Mouse (Mus musculus) heart, postnatal 0 days (tissue): Measurements from ENCODE around the gene Olfr374. TPM values are rescaled to one million over a fixed set of nuclear protein-coding genes. Genes with fewer than 3 reads are reported as not detected.
A peak's percentile ranks its signal among the peaks of the same experiment; 100 is the strongest.
"Not testable (repeated sequence)": the region's sequence is repeated elsewhere in the genome, so short reads cannot be mapped to it uniquely, and the experiment has no call there.

ENCODE experiments used
- ATAC-seq: fragments of 200-750 bp; cut with Nextera tagmentation; 2 replicates; pipeline ENCODE4 v1.8.0; 2017; ENCODE audit warnings: low read depth, moderate number of reproducible peaks, moderate library complexity; ENCODE audit not compliant: insufficient read depth
- DNase-seq: peaks from one replicate; pipeline ENCODE4 v3.0.0-alpha.2; 2016; ENCODE audit warnings: low spot score
- H3K27ac ChIP-seq: fragments of 300-500 bp; sonication (generic); 2 replicates; pipeline ENCODE4 v1.5.1; 2014; ENCODE audit warnings: low read depth, mild to moderate bottlenecking
- H3K27me3 ChIP-seq: fragments of 300-500 bp; sonication (generic); 2 replicates; pipeline ENCODE4 v1.6.1; 2014; ENCODE audit warnings: low read length, mixed read lengths; ENCODE audit not compliant: control insufficient read depth, insufficient read depth
- H3K36me3 ChIP-seq: fragments of 300-500 bp; sonication (generic); replicated peaks from 2 replicates; pipeline ENCODE4 v1.6.1; 2014; ENCODE audit warnings: low read length, mixed read lengths; ENCODE audit not compliant: control insufficient read depth, insufficient read depth
- H3K4me1 ChIP-seq: fragments of 300-500 bp; sonication (generic); 2 replicates; pipeline ENCODE4 v1.6.1; 2014; ENCODE audit warnings: antibody characterized with exemption; ENCODE audit not compliant: control insufficient read depth, insufficient read depth
- H3K4me2 ChIP-seq: fragments of 300-500 bp; sonication (generic); 2 replicates; pipeline ENCODE4 v1.6.1; 2014; ENCODE audit warnings: low read depth, mild to moderate bottlenecking, low read length, moderate library complexity
- H3K4me3 ChIP-seq: fragments of 300-500 bp; sonication (generic); 2 replicates; pipeline ENCODE4 v1.5.1; 2014; ENCODE audit warnings: low read depth, low read length
- H3K9ac ChIP-seq: fragments of 300-500 bp; sonication (generic); replicated peaks from 2 replicates; pipeline ENCODE4 v1.6.1; 2014; ENCODE audit warnings: low read depth, low read length, mixed read lengths
- H3K9me3 ChIP-seq: fragments of 300-500 bp; sonication (generic); replicated peaks from 2 replicates; pipeline ENCODE4 v1.6.1; 2016; ENCODE audit warnings: low read length; ENCODE audit not compliant: control insufficient read depth
- CTCF ChIP-seq: IDR thresholded peaks from 2 replicates; pipeline ENCODE4 v1.5.1; 2016; ENCODE audit warnings: antibody characterized with exemption, control low read depth, low read depth
- EP300 ChIP-seq: IDR thresholded peaks from 2 replicates; pipeline ENCODE4 v1.6.1; 2016; ENCODE audit warnings: antibody characterized with exemption, low read depth
- WGBS: fragments of 180-500 bp; shearing (Covaris S2); extraction: QIAGEN DNeasy Blood & Tissue Kit; methylation state at CpG from one replicate; pipeline ENCODE4 v1.1.7; 2014; 5-methylcytosine and 5-hydroxymethylcytosine counted together
- polyA plus RNA-seq: library from polyadenylated mRNA; unstranded; fragments of >200 nt; fragmentation: Nextera tagmentation; extraction: Ambion mirVana; gene quantifications from 2 replicates; pipeline ENCODE4 v1.2.1, GENCODE M21; 2015
- total RNA-seq: library from RNA; depleted of rRNA; stranded (reverse); fragments of >200 nt; gene quantifications from 2 replicates; pipeline ENCODE4 v1.2.3, GENCODE M21; 2014; ENCODE audit warnings: low replicate concordance

Olfr374 gene
- total and polyA plus RNA-seq, 2 experiments from 2014 or later: not detected

DNA sequence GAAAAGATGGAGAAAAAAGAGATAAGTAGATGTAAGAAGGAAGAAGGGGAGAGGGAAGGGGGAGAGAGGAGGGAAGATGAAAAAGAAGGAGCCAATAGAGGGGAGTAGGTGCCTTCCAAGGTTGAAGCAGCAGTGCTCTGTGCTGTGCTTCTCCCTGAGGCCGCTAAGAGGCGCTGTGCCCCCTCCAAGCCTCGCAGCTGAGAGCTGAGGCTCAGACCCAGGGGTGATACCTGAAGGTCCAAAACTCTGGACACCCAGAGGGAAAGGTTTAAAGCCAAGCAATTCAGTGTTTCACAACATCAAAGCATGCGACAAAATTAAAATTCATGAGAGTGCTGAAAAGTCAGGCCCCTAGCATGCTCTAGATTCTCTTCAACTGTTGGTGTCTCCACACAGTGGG, 1.7 kb upstream of the Olfr374 start:
- no peak overlapping the region for H3K27ac ChIP-seq
- no peaks in the 10 kb centered on the region for H3K36me3 ChIP-seq
- DNase-seq (no peak), ATAC-seq (no peak)
- TF ChIP-seq CTCF (peak; percentile 27), EP300 (no peak)
- peaks cover 6% of the 10 kb centered on the region for H3K9me3 ChIP-seq
- no peaks in the 10 kb centered on the region for H3K27me3 ChIP-seq
- H3K4me3 ChIP-seq: no peak overlapping the region
- WGBS: 20% methylated on average over 4 of the region's 4 CpGs
- H3K4me1 ChIP-seq: no peaks in the 10 kb centered on the region
- H3K4me2 ChIP-seq: no peak overlapping the region
- H3K9ac ChIP-seq: no peak overlapping the region

- H3K4me1 ChIP-seq: no peaks in the 10 kb centered on the region
- H3K9me3 ChIP-seq: no peaks in the 10 kb centered on the region
- no peak overlapping the region for H3K27ac ChIP-seq
- TF ChIP-seq EP300 (no peak), CTCF (no peak)
- H3K4me3 ChIP-seq: no peak overlapping the region
- WGBS: 72% methylated on average over 6 of the region's 6 CpGs
- H3K36me3 ChIP-seq: no peaks in the 10 kb centered on the region
- ATAC-seq (no peak), DNase-seq (no peak)
- no peaks in the 10 kb centered on the region for H3K27me3 ChIP-seq
- no peak overlapping the region for H3K9ac ChIP-seq
- H3K4me2 ChIP-seq: no peak overlapping the region
These were observed 4.0 kb downstream of the Olfr374 start for GRCm38 (mm10) chr8:72110876-72111275.

DNA sequence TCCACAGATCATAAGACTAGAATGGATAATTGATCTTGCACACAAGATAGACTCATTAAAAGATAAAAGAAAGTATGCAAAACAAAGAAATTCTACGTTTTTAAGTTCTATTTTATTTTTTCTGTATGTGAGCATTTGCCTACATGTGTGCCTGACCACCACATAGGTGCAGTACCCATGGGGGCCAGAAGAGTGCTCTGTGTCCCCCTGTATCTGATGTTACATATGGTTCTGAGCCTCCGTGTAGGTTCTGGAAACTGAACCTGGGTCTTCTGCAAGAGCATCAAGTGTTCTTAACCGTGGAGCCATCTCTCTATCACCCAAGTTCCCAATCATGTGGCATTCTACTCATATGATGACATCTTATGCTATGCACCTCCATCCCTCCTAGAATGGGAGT, 5.6 kb downstream of the Olfr374 start:
- no peaks in the 10 kb centered on the region for H3K27me3 ChIP-seq
- no peak overlapping the region for H3K4me3 ChIP-seq
- no peak for ATAC-seq
- no peak for TF ChIP-seq CTCF
- TF ChIP-seq EP300: no peak
- no peak for DNase-seq
- WGBS: 50% methylated on average over 3 of the region's 3 CpGs
- no peaks in the 10 kb centered on the region for H3K36me3 ChIP-seq
- no peak overlapping the region for H3K9ac ChIP-seq
- H3K4me1 ChIP-seq: no peaks in the 10 kb centered on the region
- H3K9me3 ChIP-seq: no peaks in the 10 kb centered on the region
- H3K4me2 ChIP-seq: no peak overlapping the region
- H3K27ac ChIP-seq: no peak overlapping the region

DNA sequence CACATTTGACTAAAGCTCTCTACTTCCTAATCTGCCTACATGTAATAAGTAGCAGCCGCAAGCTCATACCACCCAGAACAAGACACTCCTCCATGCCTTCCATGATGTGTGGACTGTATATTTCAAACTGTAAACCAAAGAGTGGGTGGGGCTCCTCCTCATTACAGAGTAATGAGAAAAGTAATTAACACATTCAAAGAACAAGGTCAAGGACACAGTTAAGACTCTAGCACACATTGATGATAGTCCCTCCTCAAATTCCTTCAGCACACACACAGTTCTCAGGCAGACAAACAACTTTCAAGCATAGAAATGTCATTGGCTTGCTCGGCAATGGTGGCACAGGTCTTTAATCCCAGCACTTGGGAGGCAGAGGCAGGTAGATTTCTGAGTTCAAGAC, 8.4 kb downstream of the Olfr374 start:
- H3K9ac ChIP-seq: no peak overlapping the region
- no peak for DNase-seq
- no peak overlapping the region for H3K4me2 ChIP-seq
- 86% methylated on average over 2 of the region's 2 CpGs for WGBS
- H3K27me3 ChIP-seq: no peaks in the 10 kb centered on the region
- no peaks in the 10 kb centered on the region for H3K4me1 ChIP-seq
- no peak overlapping the region for H3K4me3 ChIP-seq
- no peak for TF ChIP-seq CTCF
- no peak for TF ChIP-seq EP300
- ATAC-seq: no peak
- no peak overlapping the region for H3K27ac ChIP-seq
- no peaks in the 10 kb centered on the region for H3K36me3 ChIP-seq
- H3K9me3 ChIP-seq: no peaks in the 10 kb centered on the region

- Histone ChIP-seq H3K4me2 (no peak overlapping the region), H3K36me3 (no peaks in the 10 kb centered on the region), H3K4me3 (no peak overlapping the region), H3K27me3 (no peaks in the 10 kb centered on the region), H3K4me1 (no peaks in the 10 kb centered on the region), H3K9ac (no peak overlapping the region), H3K9me3 (no peaks in the 10 kb centered on the region), H3K27ac (no peak overlapping the region)
- 31% methylated on average over 4 of the region's 4 CpGs for WGBS
- TF ChIP-seq EP300 (no peak), CTCF (no peak)
- ATAC-seq: no peak
- DNase-seq: no peak
These were observed 11.8 kb downstream of the Olfr374 start for GRCm38 (mm10) chr8:72118616-72119015.

DNA sequence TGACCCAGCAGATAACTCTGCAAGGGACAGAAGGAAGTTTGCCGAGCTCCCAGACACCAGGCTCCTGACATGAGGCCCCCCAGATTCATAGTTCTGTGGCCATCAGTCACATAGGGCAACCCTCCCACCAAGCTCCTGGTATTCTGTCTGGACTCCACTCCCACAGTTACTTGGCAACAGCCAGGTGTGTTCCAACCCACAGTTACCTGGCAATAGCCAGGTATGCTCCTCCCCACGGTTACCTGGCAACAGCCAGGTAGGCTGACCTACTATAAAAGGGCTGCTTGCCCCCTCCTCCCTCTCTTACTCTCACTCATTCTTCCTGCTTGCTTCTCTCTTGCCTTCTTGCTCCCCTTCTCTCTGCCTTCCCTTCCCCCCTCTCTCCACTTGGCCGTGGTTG, 14.6 kb downstream of the Olfr374 start:
- not testable (repeated sequence) for ATAC-seq

More for the DNA sequence above, 14.6 kb downstream of the Olfr374 start:
- DNase-seq, H3K4me2 ChIP-seq, H3K27me3 ChIP-seq, H3K9ac ChIP-seq, H3K4me1 ChIP-seq, H3K27ac ChIP-seq, H3K4me3 ChIP-seq, H3K9me3 ChIP-seq, H3K36me3 ChIP-seq: not testable (repeated sequence)
- 64% methylated on average over 3 of the region's 3 CpGs for WGBS
